Mouse (Mus musculus) thymus, adult 2 months (tissue): Measurements from ENCODE around the gene Lysmd1. TPM values are rescaled to one million over a fixed set of nuclear protein-coding genes. Genes with fewer than 3 reads are reported as not detected.

ENCODE experiments used
- DNase-seq: peaks from one replicate; pipeline ENCODE4 v3.0.0; 2021
- H3K27ac ChIP-seq: fragments of 200-500 bp; 2 replicates; pipeline ENCODE4 v1.5.1; 2012; ENCODE audit warnings: low read length, control low read depth; ENCODE audit not compliant: control insufficient read depth, insufficient read depth
- H3K27me3 ChIP-seq: fragments of 200-500 bp; 2 replicates; pipeline ENCODE4 v1.6.1; 2012; ENCODE audit warnings: mild to moderate bottlenecking, low read length, moderate library complexity, mixed read lengths; ENCODE audit not compliant: control insufficient read depth, insufficient read depth
- H3K36me3 ChIP-seq: fragments of 200-500 bp; 2 replicates; pipeline ENCODE4 v1.6.1; 2012; ENCODE audit warnings: mild to moderate bottlenecking, low read length, moderate library complexity; ENCODE audit not compliant: control insufficient read depth, insufficient read depth
- H3K4me1 ChIP-seq: fragments of 200-500 bp; replicated peaks from 2 replicates; pipeline ENCODE4 v1.6.1; 2012; ENCODE audit warnings: low read length; ENCODE audit not compliant: control insufficient read depth, insufficient read depth
- H3K4me3 ChIP-seq: fragments of 200-500 bp; 2 replicates; pipeline ENCODE4 v1.5.1; 2012; ENCODE audit warnings: mild to moderate bottlenecking, low read length, control low read depth, moderate library complexity; ENCODE audit not compliant: control insufficient read depth, insufficient read depth
- CTCF ChIP-seq: fragments of 200-500 bp; IDR thresholded peaks from 2 replicates; pipeline ENCODE4 v1.5.1; 2012; ENCODE audit warnings: mild to moderate bottlenecking, control low read depth, low read length, moderate library complexity, borderline replicate concordance; ENCODE audit not compliant: control insufficient read depth, poor library complexity, insufficient read depth; ENCODE audit errors: extremely low read depth
- POLR2A ChIP-seq: fragments of 200-500 bp; IDR thresholded peaks from 2 replicates; pipeline ENCODE4 v1.6.1; 2012; ENCODE audit warnings: mild to moderate bottlenecking, low read length, control low read depth, moderate library complexity; ENCODE audit not compliant: control insufficient read depth, poor library complexity, insufficient read depth; ENCODE audit errors: extremely low read depth
- WGBS: fragments of 180-500 bp; shearing (Covaris S2); methylation state at CpG from one replicate; pipeline ENCODE4 v1.1.7; 2018; 5-methylcytosine and 5-hydroxymethylcytosine counted together
- polyA plus RNA-seq: library from polyadenylated mRNA; depleted of rRNA; stranded (reverse); fragments of >200 nt; gene quantifications from 2 replicates; pipeline ENCODE4 v1.2.3, GENCODE M21; 2012

Lysmd1 gene
- polyA plus RNA-seq, 1 experiment: 14.1 TPM

GRCm38 (mm10) chr3:95161041-95161551 is 27.2 kb downstream of the Lysmd1 start:
- Histone ChIP-seq H3K4me1 (peaks cover 15% of the 10 kb centered on the region), H3K27me3 (peaks cover 6% of the 10 kb centered on the region; the same call in 1 of the 2 replicates), H3K4me3 (peak overlapping the region; percentile 83), H3K27ac (no peak overlapping the region), H3K36me3 (no peaks in the 10 kb centered on the region)
- DNase-seq: peak; percentile 19
- WGBS: 17% methylated on average over 30 of the region's 30 CpGs
- TF ChIP-seq POLR2A: no peak
- no peak for TF ChIP-seq CTCF

- DNase-seq: no peak
- Histone ChIP-seq H3K36me3 (no peaks in the 10 kb centered on the region), H3K27me3 (peaks cover 6% of the 10 kb centered on the region; the same call in 1 of the 2 replicates), H3K4me3 (no peak overlapping the region), H3K27ac (no peak overlapping the region), H3K4me1 (peaks cover 15% of the 10 kb centered on the region)
- WGBS: 43% methylated on average over 9 of the region's 9 CpGs
- TF ChIP-seq CTCF (no peak), POLR2A (no peak)
Measured at GRCm38 (mm10) chr3:95161618-95162344, 27.9 kb downstream of the Lysmd1 start.

GRCm38 (mm10) chr3:95162345-95162628 is 28.4 kb downstream of the Lysmd1 start:
- Histone ChIP-seq H3K36me3 (no peaks in the 10 kb centered on the region), H3K27me3 (peaks cover 6% of the 10 kb centered on the region; the same call in 1 of the 2 replicates), H3K4me1 (peaks cover 15% of the 10 kb centered on the region), H3K4me3 (no peak overlapping the region), H3K27ac (no peak overlapping the region)
- 93% methylated on average over 2 of the region's 2 CpGs for WGBS
- no peak for TF ChIP-seq POLR2A
- TF ChIP-seq CTCF: no peak
- no peak for DNase-seq

- no peak overlapping the region for H3K4me3 ChIP-seq
- TF ChIP-seq CTCF (no peak), POLR2A (no peak)
- H3K4me1 ChIP-seq: peaks cover 15% of the 10 kb centered on the region
- WGBS: 78% methylated on average over 11 of the region's 11 CpGs
- DNase-seq: no peak
- H3K27me3 ChIP-seq: peaks cover 6% of the 10 kb centered on the region; the same call in 1 of the 2 replicates
- no peak overlapping the region for H3K27ac ChIP-seq
- no peaks in the 10 kb centered on the region for H3K36me3 ChIP-seq
Measured at GRCm38 (mm10) chr3:95163419-95164255, 29.7 kb downstream of the Lysmd1 start.

- 96% methylated on average over 5 of the region's 5 CpGs for WGBS
- no peak for DNase-seq
- TF ChIP-seq CTCF: no peak
- TF ChIP-seq POLR2A: no peak
- H3K4me1 ChIP-seq: peaks cover 15% of the 10 kb centered on the region
- no peak overlapping the region for H3K27ac ChIP-seq
- no peaks in the 10 kb centered on the region for H3K36me3 ChIP-seq
- no peak overlapping the region for H3K4me3 ChIP-seq
- H3K27me3 ChIP-seq: peaks cover 6% of the 10 kb centered on the region; the same call in 1 of the 2 replicates
Measured at GRCm38 (mm10) chr3:95164256-95164550, 30.3 kb downstream of the Lysmd1 start.

GRCm38 (mm10) chr3:95164840-95165239 is 31.0 kb downstream of the Lysmd1 start:
- Histone ChIP-seq H3K36me3 (no peaks in the 10 kb centered on the region), H3K4me1 (peaks cover 9% of the 10 kb centered on the region), H3K4me3 (no peak overlapping the region), H3K27ac (no peak overlapping the region), H3K27me3 (peaks cover 6% of the 10 kb centered on the region; the same call in 1 of the 2 replicates)
- no peak for DNase-seq
- TF ChIP-seq POLR2A: no peak
- no peak for TF ChIP-seq CTCF
- 43% methylated on average over 5 of the region's 5 CpGs for whole genome bisulfite sequencing
